Mouse (Mus musculus) cerebellum, adult 2 months (tissue): ENCODE measurements at regions not wholly inside any gene's neighbourhood (a gene's known extent, or its start where the extent isn't known, plus 50 kb on each side); places are given as distances from the start of the nearest gene placed in this dataset.
A peak's percentile ranks its signal among the peaks of the same experiment; 100 is the strongest.

ENCODE experiments used
- DNase-seq, 2 experiments: peaks; one replicate each; pipeline ENCODE4 v3.0.0; 2021
- H3K27ac ChIP-seq: fragments of 200-500 bp; 2 replicates; pipeline ENCODE4 v1.5.1; 2012; ENCODE audit warnings: low read length, control low read depth, inconsistent platforms; ENCODE audit not compliant: insufficient read depth
- H3K27me3 ChIP-seq: fragments of 200-500 bp; 2 replicates; pipeline ENCODE4 v1.6.1; 2012; ENCODE audit warnings: inconsistent platforms, mild to moderate bottlenecking, low read length, moderate library complexity; ENCODE audit not compliant: control insufficient read depth, insufficient read depth
- H3K4me1 ChIP-seq: fragments of 200-500 bp; 2 replicates; pipeline ENCODE4 v1.6.1; 2011; ENCODE audit warnings: low read length; ENCODE audit not compliant: control insufficient read depth, insufficient read depth
- H3K4me3 ChIP-seq: fragments of 200-500 bp; replicated peaks from 2 replicates; pipeline ENCODE3; 2011; ENCODE audit warnings: mild to moderate bottlenecking, low read depth, low read length, control low read depth; ENCODE audit not compliant: insufficient read depth
- CTCF ChIP-seq: fragments of 200-500 bp; IDR thresholded peaks from 2 replicates; pipeline ENCODE4 v1.5.1; 2011; ENCODE audit warnings: low read depth, mild to moderate bottlenecking, control low read depth, low read length, moderate library complexity, borderline replicate concordance; ENCODE audit not compliant: insufficient read depth
- POLR2A ChIP-seq: fragments of 200-500 bp; IDR thresholded peaks from 2 replicates; pipeline ENCODE4 v1.6.1; 2011; ENCODE audit warnings: low read length, control low read depth, borderline replicate concordance; ENCODE audit not compliant: insufficient read depth
- WGBS: fragments of 180-500 bp; shearing (Covaris S2); methylation state at CpG from one replicate; pipeline ENCODE4 v1.1.7; 2018; 5-methylcytosine and 5-hydroxymethylcytosine counted together

DNA sequence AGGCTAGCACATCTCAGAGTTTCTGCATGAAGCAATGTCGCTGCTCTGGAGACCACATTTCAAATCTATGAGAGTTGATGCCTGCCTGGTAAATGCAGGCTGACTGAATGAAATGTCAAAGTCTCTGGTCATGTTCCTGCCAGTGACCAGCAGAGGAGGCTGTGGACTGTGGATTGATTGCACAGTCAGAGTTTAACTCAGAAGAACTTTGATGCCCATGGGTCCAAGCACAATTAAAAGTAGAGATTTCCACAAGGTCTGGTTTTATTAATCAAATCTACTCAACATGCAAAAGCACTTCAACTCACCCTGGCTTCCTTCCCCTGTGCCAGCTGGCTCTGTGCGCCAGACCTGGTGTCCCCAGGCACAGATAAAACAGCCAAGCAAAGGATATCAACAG is 81.3 kb downstream of the Hsd17b3 start:
- WGBS = 35% methylated on average over 2 of the region's 2 CpGs
- Histone ChIP-seq H3K27me3 (no peaks in the 10 kb centered on the region), H3K27ac (no peak overlapping the region), H3K4me1 (no peaks in the 10 kb centered on the region), H3K4me3 (no peak overlapping the region)
- TF ChIP-seq CTCF (peak; percentile 59; the same call in 1 of the 2 replicates), POLR2A (no peak)
- DNase-seq = no peak

GRCm38 (mm10) chr13:64002945-64003459 is 86.0 kb downstream of the Hsd17b3 start:
- DNase-seq = no peak
- H3K27ac ChIP-seq = no peak overlapping the region
- 34% methylated on average over 6 of the region's 6 CpGs for WGBS
- H3K4me3 ChIP-seq = no peak overlapping the region
- H3K27me3 ChIP-seq = no peaks in the 10 kb centered on the region
- no peaks in the 10 kb centered on the region for H3K4me1 ChIP-seq
- no peak for TF ChIP-seq CTCF
- TF ChIP-seq POLR2A = no peak

DNA sequence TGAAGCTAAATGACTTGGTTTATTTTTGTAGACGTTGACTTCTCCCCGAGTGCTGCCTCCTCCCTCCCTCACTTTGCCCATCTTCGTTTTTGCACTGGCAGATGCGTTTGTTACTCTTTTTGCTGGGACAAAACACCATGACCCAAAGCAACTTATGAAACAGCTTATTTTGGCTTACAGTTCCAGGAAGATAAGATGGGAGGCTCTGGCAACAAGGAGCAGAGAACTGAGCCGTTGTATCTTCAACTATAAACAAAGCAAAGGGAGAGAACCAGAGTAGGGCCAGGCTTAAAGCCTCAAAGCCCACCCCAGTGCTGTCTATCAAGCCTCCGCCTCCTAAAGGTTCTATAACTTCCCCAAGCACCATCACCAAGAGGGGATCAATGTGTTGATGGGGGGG is 88.7 kb downstream of the Hsd17b3 start:
- DNase-seq = no peak
- WGBS = 87% methylated on average over 6 of the region's 6 CpGs
- TF ChIP-seq POLR2A (no peak), CTCF (no peak)
- no peak overlapping the region for H3K27ac ChIP-seq
- H3K27me3 ChIP-seq = no peaks in the 10 kb centered on the region
- H3K4me1 ChIP-seq = no peaks in the 10 kb centered on the region
- no peak overlapping the region for H3K4me3 ChIP-seq

DNA sequence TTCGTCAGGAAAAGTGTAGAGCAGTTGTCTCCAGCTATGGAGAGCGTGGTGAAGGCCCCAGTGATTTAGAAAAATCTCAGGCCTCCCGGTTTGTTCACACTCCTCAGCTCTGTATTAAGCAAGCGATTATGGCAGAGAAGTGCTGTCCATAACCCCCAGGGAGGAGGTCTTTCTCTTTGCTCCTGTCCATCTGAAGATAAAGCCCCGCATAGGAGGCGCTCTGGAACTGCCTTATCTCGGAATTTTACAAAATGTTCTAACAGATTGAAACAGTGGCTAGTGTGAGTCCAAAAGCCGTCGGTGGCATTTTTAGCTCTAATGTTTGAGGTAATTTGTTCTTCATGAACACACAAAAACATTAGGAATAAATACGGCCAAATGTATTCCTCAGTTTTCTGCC is 90.4 kb downstream of the Hsd17b3 start:
- no peak for TF ChIP-seq CTCF
- TF ChIP-seq POLR2A = no peak
- 58% methylated on average over 10 of the region's 10 CpGs for WGBS
- H3K4me1 ChIP-seq = peaks cover 6% of the 10 kb centered on the region; the same call in 1 of the 2 replicates
- H3K27me3 ChIP-seq = no peaks in the 10 kb centered on the region
- H3K27ac ChIP-seq = no peak overlapping the region
- H3K4me3 ChIP-seq = no peak overlapping the region
- DNase-seq = no peak

- no peak for TF ChIP-seq CTCF
- TF ChIP-seq POLR2A = no peak
- no peak overlapping the region for H3K27ac ChIP-seq
- WGBS = 17% methylated on average over 12 of the region's 12 CpGs
- no peak overlapping the region for H3K4me3 ChIP-seq
- peaks cover 6% of the 10 kb centered on the region; the same call in 1 of the 2 replicates for H3K4me1 ChIP-seq
- peak; percentile 42 to 62 for DNase-seq
- no peaks in the 10 kb centered on the region for H3K27me3 ChIP-seq
Measured at GRCm38 (mm10) chr13:63993857-63994477, 95.1 kb downstream of the Hsd17b3 start.

DNA sequence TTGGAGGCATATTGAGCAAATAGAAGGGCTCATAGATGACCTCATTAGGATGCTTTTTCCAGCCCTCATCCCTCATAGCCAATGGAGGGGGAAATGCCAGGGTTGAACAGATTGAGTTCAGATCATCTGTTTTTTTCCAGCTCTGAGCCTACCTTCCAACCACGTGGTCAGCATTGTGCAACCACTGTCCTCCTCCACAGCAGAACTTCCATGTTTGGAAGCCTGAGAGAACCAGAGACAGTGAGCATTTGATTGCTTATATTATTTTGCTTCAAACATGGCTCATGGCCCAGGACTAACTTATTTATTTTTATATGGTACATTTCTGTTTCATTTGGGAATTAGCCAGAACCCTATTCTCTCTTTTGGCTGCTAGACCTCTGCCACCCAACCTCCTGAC is 96.0 kb downstream of the Hsd17b3 start:
- Histone ChIP-seq H3K27ac (no peak overlapping the region), H3K4me3 (no peak overlapping the region), H3K27me3 (no peaks in the 10 kb centered on the region), H3K4me1 (peaks cover 6% of the 10 kb centered on the region; the same call in 1 of the 2 replicates)
- 23% methylated on average over 1 of the region's 1 CpGs for WGBS
- TF ChIP-seq CTCF (no peak), POLR2A (no peak)
- DNase-seq = no peak

DNA sequence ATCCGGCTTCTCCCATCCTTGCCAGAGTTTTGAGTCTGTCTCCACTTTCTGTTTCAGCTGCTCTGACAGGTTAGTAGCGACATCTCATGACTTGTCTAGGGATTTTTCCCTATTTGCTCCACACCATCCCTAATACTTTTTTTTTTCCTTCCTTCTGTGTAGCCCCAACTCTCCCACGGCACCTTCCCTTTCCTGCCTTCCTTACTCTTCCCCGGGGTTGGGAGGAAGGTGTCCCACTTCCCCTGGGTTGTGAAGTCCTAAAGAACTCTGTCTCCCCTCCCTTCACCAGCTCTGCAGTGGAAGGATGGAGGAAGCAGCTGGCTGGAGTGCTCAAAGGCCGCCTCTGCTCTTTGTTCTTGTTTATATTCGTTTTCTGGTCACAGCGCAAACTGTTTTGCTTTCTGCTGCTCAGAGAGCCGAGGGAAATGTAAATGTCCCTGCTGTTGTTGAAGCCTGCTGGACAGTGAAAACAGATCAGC is 98.5 kb downstream of the Hsd17b3 start:
- peaks cover 6% of the 10 kb centered on the region; the same call in 1 of the 2 replicates for H3K4me1 ChIP-seq
- WGBS = 22% methylated on average over 8 of the region's 8 CpGs
- TF ChIP-seq CTCF (peak; percentile 36; the same call in 1 of the 2 replicates), POLR2A (no peak)
- no peaks in the 10 kb centered on the region for H3K27me3 ChIP-seq
- no peak overlapping the region for H3K4me3 ChIP-seq
- no peak overlapping the region for H3K27ac ChIP-seq
- peak in 1 of 2 experiments; percentile 25 for DNase-seq

GRCm38 (mm10) chr13:63989769-63990168 is 99.3 kb downstream of the Hsd17b3 start:
- H3K27me3 ChIP-seq = no peaks in the 10 kb centered on the region
- TF ChIP-seq POLR2A (no peak), CTCF (no peak)
- DNase-seq = no peak
- no peak overlapping the region for H3K4me3 ChIP-seq
- no peak overlapping the region for H3K27ac ChIP-seq
- WGBS = 69% methylated on average over 2 of the region's 2 CpGs
- peaks cover 5% of the 10 kb centered on the region; the same call in 1 of the 2 replicates for H3K4me1 ChIP-seq

DNA sequence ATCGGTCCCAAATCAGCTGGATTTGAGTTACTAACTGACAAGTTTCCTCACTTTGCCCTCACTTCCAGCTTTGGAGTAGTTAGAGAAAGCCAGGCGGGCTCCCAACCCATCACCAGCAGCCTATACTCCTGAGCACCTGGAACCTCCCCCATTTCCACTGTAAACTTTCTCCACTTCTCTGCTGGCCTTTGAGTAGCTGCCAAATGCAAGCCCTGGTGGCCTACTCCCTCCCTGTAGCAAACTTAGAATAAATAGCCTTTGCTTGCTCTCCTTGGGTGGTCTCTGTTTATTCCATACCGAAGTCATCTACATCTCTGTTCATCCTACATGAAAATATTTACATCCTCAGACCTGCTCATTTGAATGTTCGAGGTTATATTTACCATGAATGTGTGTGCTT is 100.8 kb downstream of the Hsd17b3 start:
- DNase-seq = no peak
- no peak overlapping the region for H3K27ac ChIP-seq
- 63% methylated on average over 4 of the region's 4 CpGs for WGBS

More for the DNA sequence above, 100.8 kb downstream of the Hsd17b3 start:
- H3K27me3 ChIP-seq = no peaks in the 10 kb centered on the region
- TF ChIP-seq POLR2A = no peak
- no peak for TF ChIP-seq CTCF
- H3K4me1 ChIP-seq = no peaks in the 10 kb centered on the region
- H3K4me3 ChIP-seq = no peak overlapping the region
